Mouse (Mus musculus) intestine, postnatal 0 days (tissue): ENCODE results near the gene Mrap. TPM values are rescaled to one million over a fixed set of nuclear protein-coding genes. Genes with fewer than 3 reads are reported as not detected.

Experiments used
- ATAC-seq: fragments of 200-750 bp; cut with Nextera tagmentation; 2 replicates; pipeline ENCODE4 v1.8.0; 2017; ENCODE audit warnings: mild to moderate bottlenecking, moderate TSS enrichment, moderate library complexity
- H3K27ac ChIP-seq: fragments of 300-500 bp; sonication (generic); 2 replicates; pipeline ENCODE4 v1.5.1; 2014; ENCODE audit warnings: mild to moderate bottlenecking, low read depth, low read length, moderate library complexity
- H3K27me3 ChIP-seq: fragments of 300-500 bp; sonication (generic); replicated peaks from 2 replicates; pipeline ENCODE4 v1.6.1; 2014; ENCODE audit warnings: low read length, mixed read lengths; ENCODE audit not compliant: control insufficient read depth, insufficient read depth
- H3K36me3 ChIP-seq: fragments of 300-500 bp; sonication (generic); 2 replicates; pipeline ENCODE4 v1.6.1; 2014; ENCODE audit warnings: mild to moderate bottlenecking, moderate library complexity; ENCODE audit not compliant: control insufficient read depth, insufficient read depth
- H3K4me1 ChIP-seq: fragments of 300-500 bp; sonication (generic); replicated peaks from 2 replicates; pipeline ENCODE4 v1.6.1; 2014; ENCODE audit warnings: antibody characterized with exemption, low read length, mixed read lengths; ENCODE audit not compliant: control insufficient read depth, insufficient read depth
- H3K4me2 ChIP-seq: fragments of 300-500 bp; sonication (generic); replicated peaks from 2 replicates; pipeline ENCODE4 v1.6.1; 2014; ENCODE audit warnings: low read depth, mild to moderate bottlenecking, moderate library complexity
- H3K4me3 ChIP-seq: fragments of 300-500 bp; sonication (generic); 2 replicates; pipeline ENCODE4 v1.5.1; 2014; ENCODE audit warnings: low read depth, low read length
- H3K9ac ChIP-seq: fragments of 300-500 bp; sonication (generic); 2 replicates; pipeline ENCODE4 v1.6.1; 2014; ENCODE audit warnings: mild to moderate bottlenecking, low read depth, low read length
- H3K9me3 ChIP-seq: fragments of 300-500 bp; sonication (generic); 2 replicates; pipeline ENCODE4 v1.6.1; 2016; ENCODE audit warnings: mixed run types; ENCODE audit not compliant: control insufficient read depth
- CTCF ChIP-seq: sonication (generic); IDR thresholded peaks from 2 replicates; pipeline ENCODE4 v1.5.1; 2016; ENCODE audit warnings: low read depth, mild to moderate bottlenecking, control low read depth, antibody characterized with exemption, moderate library complexity
- WGBS: fragments of 180-500 bp; shearing (Covaris S2); extraction: QIAGEN DNeasy Blood & Tissue Kit; methylation state at CpG from one replicate; pipeline ENCODE4 v1.1.7; 2014; 5-methylcytosine and 5-hydroxymethylcytosine counted together
- polyA plus RNA-seq: library from polyadenylated mRNA; unstranded; fragments of >200 nt; fragmentation: Nextera tagmentation; extraction: Ambion mirVana; gene quantifications from 2 replicates; pipeline ENCODE4 v1.2.1, GENCODE M21; 2015

Gene Mrap
- polyA plus RNA-seq, 1 experiment from 2014 or later: not detected

DNA sequence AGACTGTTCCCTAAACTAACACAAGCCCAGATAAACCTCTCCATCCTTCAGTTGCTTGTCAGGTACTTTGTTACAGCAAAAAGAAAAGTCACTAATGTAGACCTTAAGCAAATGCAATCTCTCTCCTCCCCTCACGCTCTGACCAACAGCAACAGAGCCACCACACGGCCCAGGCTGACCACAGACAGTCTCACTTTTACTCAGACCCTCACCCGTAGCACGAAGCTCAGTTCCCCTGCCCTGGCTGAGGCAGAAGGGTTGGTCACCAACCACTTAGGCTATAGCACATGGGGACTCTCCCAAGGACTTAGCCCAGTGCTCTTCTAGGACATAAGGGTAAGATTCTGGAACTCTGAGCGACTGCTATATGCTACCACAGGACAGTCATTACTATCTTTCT, 60.8 kb downstream of the Mrap start:
- Histone ChIP-seq H3K27ac (no peak overlapping the region), H3K4me3 (no peak overlapping the region), H3K4me2 (no peak overlapping the region), H3K4me1 (no peaks in the 10 kb centered on the region), H3K9ac (no peak overlapping the region), H3K36me3 (peaks cover 48% of the 10 kb centered on the region), H3K9me3 (no peaks in the 10 kb centered on the region), H3K27me3 (no peaks in the 10 kb centered on the region)
- ATAC-seq: no peak
- 88% methylated on average over 5 of the region's 5 CpGs for WGBS
- no peak for TF ChIP-seq CTCF

Other genes starting within 250 kb of the Mrap start
- 26.7 and 29.1 TPM in 2 replicates for gene Mis18a, start 10.8 kb upstream of the Mrap start, polyA plus RNA-seq
- gene Urb1, start 72.2 kb downstream of the Mrap start, polyA plus RNA-seq: 2.4 and 2.6 TPM in 2 replicates
- gene Eva1c, start 88.5 kb downstream of the Mrap start, polyA plus RNA-seq: 0.68 and 0.69 TPM in 2 replicates
- 20.1 and 22.1 TPM in 2 replicates for gene Cfap298, start 196.9 kb downstream of the Mrap start, polyA plus RNA-seq